Mouse (Mus musculus): ENCODE measurements around the gene Gm45337.

DNA sequence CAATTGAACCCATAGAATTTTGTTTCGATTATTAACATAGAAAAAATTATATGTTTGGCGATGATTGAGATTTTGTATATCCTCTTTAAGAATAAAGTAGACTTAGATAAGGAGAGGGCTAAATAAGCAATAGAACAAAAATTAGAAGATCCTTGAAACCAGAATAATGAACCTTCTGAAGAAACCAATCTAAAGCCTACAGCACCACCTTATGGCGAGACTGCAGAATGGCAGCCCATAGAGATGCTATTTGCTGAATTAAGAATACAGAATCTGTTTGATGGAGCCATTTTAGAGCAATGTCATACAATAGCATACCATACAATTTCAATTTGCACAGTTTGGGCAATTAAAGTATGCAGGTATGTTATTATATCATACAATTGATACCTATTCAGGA is 25.4 kb upstream of the Gm45337 start:
- TF ChIP-seq CTCF (IDR thresholded peaks at IDR 0.05; ENCODE audit: extremely low read depth, insufficient read length, insufficient replicate concordance, low read depth, low read length) (no peak), POLR2A (IDR thresholded peaks at IDR 0.05; ENCODE audit: low read depth, low read length) (no peak)
